23 mouse cellular contexts compared by ENCODE assay signal in the genomic region with DNA sequence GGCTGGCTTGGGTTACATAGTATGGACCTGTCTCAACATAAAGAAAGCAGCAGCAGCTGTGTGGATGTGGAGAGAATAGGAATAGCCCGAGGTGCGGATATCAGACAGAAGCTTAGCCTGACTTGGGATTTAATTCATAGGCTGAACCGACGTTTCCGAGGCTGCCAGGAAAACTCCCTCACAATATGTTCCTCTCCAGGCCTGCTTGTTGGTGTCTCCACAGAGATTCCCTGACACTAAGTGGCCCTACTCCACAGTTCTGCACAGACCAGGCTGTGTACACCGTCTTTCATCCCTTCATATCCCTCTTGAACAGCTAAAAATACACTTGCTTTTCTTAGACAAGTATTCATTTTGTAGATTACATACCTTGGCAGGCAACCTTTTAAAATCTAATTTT. TPM values are rescaled to one million over a fixed set of nuclear protein-coding genes. Genes with fewer than 3 reads are reported as not detected.
DNase-seq lines count a peak whose midpoint lies in the region; ATAC-seq lines count a peak whose summit lies in the region.
"Had no signal": no experiment of that assay in that cellular context is flagged by ENCODE, and none has a peak within 500 bp of the region (broad histone marks: within the 10 kb centered on the region; RNA-seq: fewer than 3 reads in every experiment).

No protein-coding gene starts in this region.

- H3K4me3 ChIP-seq in heart, embryonic 12.5 days = no peak overlapping the region
- no peak overlapping the region for H3K4me3 ChIP-seq in heart, embryonic 16.5 days (ENCODE audit: low read length)
- H3K4me3 ChIP-seq: embryonic facial prominence, embryonic 15.5 days; forebrain, embryonic 10.5 days; intestine, embryonic 15.5 days; limb, embryonic 12.5 days; liver, embryonic 13.5 days; lung, embryonic 15.5 days; myocyte; neural tube, embryonic 15.5 days; stomach, embryonic 15.5 days had no signal

- DNase-seq in cerebellum, adult 9-11 months = peak; percentile 58
- DNase-seq in cerebellum, postnatal 4 days (ENCODE audit: low spot score in 2 of 2) = no peak
- DNase-seq in heart, postnatal 36 days = no peak
- peak; percentile 80 for DNase-seq in brain, adult 2 months (ENCODE audit: low read depth, low spot score)
- no peak for DNase-seq in kidney, postnatal 4 days
- DNase-seq in layer of hippocampus, adult 11-12 months (ENCODE audit: low spot score) = no peak
- DNase-seq: adrenal gland, postnatal 10 days; liver, embryonic 13.5 days; midbrain, embryonic 14.5 days; thymus, postnatal 14 days had no signal

- intact Hi-C loops in heart, postnatal 36 days (cut with DNase I) = no loop called here

- H3K36me3 ChIP-seq in heart, embryonic 12.5 days = peaks cover 76% of the 10 kb centered on the region
- peaks cover 45% of the 10 kb centered on the region for H3K36me3 ChIP-seq in heart, embryonic 16.5 days (ENCODE audit: control insufficient read depth, insufficient read depth)

- peaks cover 15% of the 10 kb centered on the region for H3K4me1 ChIP-seq in heart, embryonic 12.5 days (replicated peaks)
- H3K4me1 ChIP-seq in heart, embryonic 16.5 days (ENCODE audit: control insufficient read depth, insufficient read depth, low read length) = peaks cover 8% of the 10 kb centered on the region
- H3K4me1 ChIP-seq: embryonic facial prominence, embryonic 15.5 days; forebrain, embryonic 10.5 days; intestine, embryonic 15.5 days; limb, embryonic 12.5 days; liver, embryonic 13.5 days; lung, embryonic 15.5 days; neural tube, embryonic 15.5 days; stomach, embryonic 15.5 days had no signal

- ATAC-seq in heart, embryonic 12.5 days (ENCODE audit: insufficient number of reproducible peaks, low FRiP score) = no peak
- ATAC-seq in heart, embryonic 16.5 days (replicated peaks; ENCODE audit: extremely low read depth, insufficient read depth, low FRiP score) = 0 out of 2 replicates have a peak, but pooled peaks have one; percentile 67
- ATAC-seq: intestine, embryonic 15.5 days had no signal

- H3K9ac ChIP-seq in heart, embryonic 12.5 days = no peak overlapping the region
- no peak overlapping the region for H3K9ac ChIP-seq in heart, embryonic 16.5 days (ENCODE audit: low read length)
- H3K9ac ChIP-seq: embryonic facial prominence, embryonic 15.5 days; hindbrain, embryonic 14.5 days; intestine, embryonic 15.5 days; limb, embryonic 12.5 days; liver, embryonic 13.5 days; lung, embryonic 15.5 days; neural tube, embryonic 15.5 days; stomach, embryonic 15.5 days had no signal

- no peak overlapping the region for H3K4me2 ChIP-seq in heart, embryonic 12.5 days
- peak overlapping the region; percentile 24; the same call in 1 of the 2 replicates for H3K4me2 ChIP-seq in heart, embryonic 16.5 days (ENCODE audit: low read depth, low read length)
- H3K4me2 ChIP-seq: embryonic facial prominence, embryonic 15.5 days; hindbrain, embryonic 14.5 days; intestine, embryonic 15.5 days; limb, embryonic 12.5 days; liver, embryonic 13.5 days; lung, embryonic 15.5 days; neural tube, embryonic 15.5 days; stomach, embryonic 15.5 days had no signal

- WGBS in heart, embryonic 12.5 days = 63% methylated on average over 6 of the region's 6 CpGs
- WGBS in heart, embryonic 16.5 days = 44% methylated on average over 6 of the region's 6 CpGs

- no peaks in the 10 kb centered on the region for H3K27me3 ChIP-seq in heart, embryonic 12.5 days (replicated peaks)
- no peaks in the 10 kb centered on the region for H3K27me3 ChIP-seq in heart, embryonic 16.5 days (ENCODE audit: control insufficient read depth, insufficient read depth, low read length)
- H3K27me3 ChIP-seq: embryonic facial prominence, embryonic 15.5 days; intestine, embryonic 15.5 days; limb, embryonic 12.5 days; liver, embryonic 13.5 days; lung, embryonic 15.5 days; neural tube, embryonic 15.5 days; stomach, embryonic 15.5 days had no signal

- peak overlapping the region; percentile 74 for H3K27ac ChIP-seq in heart, embryonic 12.5 days (ENCODE audit: poor library complexity, severe bottlenecking)
- peak overlapping the region; percentile 62 for H3K27ac ChIP-seq in heart, embryonic 16.5 days (ENCODE audit: low read length)
- H3K27ac ChIP-seq: embryonic facial prominence, embryonic 15.5 days; forebrain, embryonic 10.5 days; hindbrain, embryonic 14.5 days; intestine, embryonic 15.5 days; limb, embryonic 12.5 days; liver, embryonic 13.5 days; lung, embryonic 15.5 days; neural tube, embryonic 15.5 days; stomach, embryonic 15.5 days had no signal

- no peaks in the 10 kb centered on the region for H3K9me3 ChIP-seq in heart, embryonic 12.5 days (replicated peaks)
- H3K9me3 ChIP-seq in heart, embryonic 16.5 days (replicated peaks; ENCODE audit: control insufficient read depth, low read length) = no peaks in the 10 kb centered on the region
- H3K9me3 ChIP-seq: embryonic facial prominence, embryonic 15.5 days; forebrain, embryonic 10.5 days; intestine, embryonic 15.5 days; limb, embryonic 12.5 days; liver, embryonic 13.5 days; lung, embryonic 15.5 days; neural tube, embryonic 15.5 days; stomach, embryonic 15.5 days had no signal

RNA-seq across cellular contexts. Expression of a gene that starts 23.9 kb away (rescaled TPM):
- 150 and 154 TPM in 2 replicates for polyA plus RNA-seq in heart, embryonic 12.5 days (2016; fragmentation: Nextera tagmentation; extraction: Ambion mirVana)
- total RNA-seq in heart, postnatal 36 days (2021) = 10 to 100 TPM; 86.6 to 89.7 TPM
- polyA plus RNA-seq in heart, embryonic 16.5 days (2015; fragmentation: Nextera tagmentation; extraction: Ambion mirVana) = 133 and 148 TPM in 2 replicates

RNA-seq across cellular contexts. Expression of a gene that starts 28.3 kb away (rescaled TPM):
- 37.2 and 37.5 TPM in 2 replicates for polyA plus RNA-seq in heart, embryonic 12.5 days (2016; fragmentation: Nextera tagmentation; extraction: Ambion mirVana)
- total RNA-seq in heart, postnatal 36 days (2021) = 10 to 100 TPM; 36.0 to 36.2 TPM
- 35.0 TPM in 2 replicates for polyA plus RNA-seq in heart, embryonic 16.5 days (2015; fragmentation: Nextera tagmentation; extraction: Ambion mirVana)

RNA-seq across cellular contexts. Expression of a gene that starts 43.1 kb away (rescaled TPM):
- polyA plus RNA-seq in heart, embryonic 12.5 days (2016; fragmentation: Nextera tagmentation; extraction: Ambion mirVana) = not detected in 2 replicates
- under 1 TPM in 1 of 2 experiments, not detected in 1; 0.19 TPM for total RNA-seq in heart, postnatal 36 days (2021)
- polyA plus RNA-seq in heart, embryonic 16.5 days (2015; fragmentation: Nextera tagmentation; extraction: Ambion mirVana) = 0.20 TPM in 1 of 2 replicates, not detected in the other
- polyA plus RNA-seq: C2C12; kidney, embryonic 14.5 days; liver, embryonic 13.5 days; lung, embryonic 15.5 days had no signal

Comparison
In these comparisons a context has a peak if more than half of its experiments do, and no peak if none do; other contexts are left out.
1. DNase-seq: peak in cerebellum, adult 9-11 months (single experiment) and brain, adult 2 months (single experiment); none in cerebellum, postnatal 4 days (0 of 2), heart, postnatal 36 days (0 of 2), kidney, postnatal 4 days (0 of 2) and layer of hippocampus, adult 11-12 months (single experiment).